ENCODE assay signal across 10 mouse cellular contexts in the genomic region with DNA sequence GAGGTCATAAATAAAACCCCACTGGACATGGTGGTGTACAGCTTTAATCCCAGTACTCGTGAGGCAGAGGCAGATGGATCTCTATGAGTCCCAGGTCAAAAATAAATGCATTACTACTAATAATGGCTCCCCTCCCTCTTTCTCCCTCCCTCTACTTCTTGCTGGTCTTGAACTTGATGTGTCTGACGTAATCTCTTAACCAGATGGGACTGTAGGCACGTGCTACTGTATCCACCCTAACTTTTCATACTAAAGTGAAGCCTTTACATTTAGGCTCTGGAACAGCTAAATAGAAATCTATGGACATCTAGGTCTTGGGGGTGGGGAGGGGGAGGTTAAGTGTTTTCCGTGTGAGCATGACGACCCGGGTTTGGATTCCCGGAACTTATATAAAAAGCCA. TPM values are rescaled to one million over a fixed set of nuclear protein-coding genes. Genes with fewer than 3 reads are reported as not detected.
DNase-seq lines count a peak whose midpoint lies in the region; ATAC-seq lines count a peak whose summit lies in the region.
"Had no signal": no experiment of that assay in that cellular context is flagged by ENCODE, and none has a peak within 500 bp of the region (broad histone marks: within the 10 kb centered on the region; RNA-seq: fewer than 3 reads in every experiment).

No protein-coding gene starts in this region.

- peaks cover 30% of the 10 kb centered on the region for H3K4me1 ChIP-seq in heart, embryonic 16.5 days (ENCODE audit: control insufficient read depth, insufficient read depth, low read length)
- no peaks in the 10 kb centered on the region for H3K4me1 ChIP-seq in embryonic facial prominence, embryonic 11.5 days (ENCODE audit: control insufficient read depth, insufficient read depth, low read length)
- H3K4me1 ChIP-seq in hindbrain, embryonic 16.5 days (ENCODE audit: control insufficient read depth, insufficient read depth, low read depth, low read length): peaks cover 13% of the 10 kb centered on the region; the same call in 1 of the 2 replicates
- H3K4me1 ChIP-seq in midbrain, embryonic 12.5 days: peaks cover 44% of the 10 kb centered on the region

- peak overlapping the region; percentile 61 for H3K4me2 ChIP-seq in heart, embryonic 16.5 days (ENCODE audit: low read depth, low read length)
- peak overlapping the region; percentile 35 for H3K4me2 ChIP-seq in embryonic facial prominence, embryonic 11.5 days (ENCODE audit: low read depth, low read length)
- H3K4me2 ChIP-seq in hindbrain, embryonic 16.5 days (ENCODE audit: low read length): peak overlapping the region; percentile 9
- peak overlapping the region; percentile 89 for H3K4me2 ChIP-seq in midbrain, embryonic 12.5 days (replicated peaks)

- peak overlapping the region; percentile 73 for H3K9ac ChIP-seq in heart, embryonic 16.5 days (ENCODE audit: low read length)
- no peak overlapping the region for H3K9ac ChIP-seq in embryonic facial prominence, embryonic 11.5 days (replicated peaks; ENCODE audit: low read length)
- no peak overlapping the region for H3K9ac ChIP-seq in hindbrain, embryonic 16.5 days (ENCODE audit: low read depth, low read length)
- peak overlapping the region; percentile 64 for H3K9ac ChIP-seq in midbrain, embryonic 12.5 days (replicated peaks)

- intact Hi-C loops in heart, postnatal 36 days (cut with DNase I): no loop called here

- H3K27ac ChIP-seq in heart, embryonic 16.5 days (ENCODE audit: low read length): peak overlapping the region; percentile 59; the same call in 1 of the 2 replicates
- H3K27ac ChIP-seq in embryonic facial prominence, embryonic 11.5 days (replicated peaks; ENCODE audit: low read depth, low read length): no peak overlapping the region
- H3K27ac ChIP-seq in hindbrain, embryonic 16.5 days (ENCODE audit: low read depth, low read length): no peak overlapping the region
- H3K27ac ChIP-seq in midbrain, embryonic 12.5 days (replicated peaks): no peak overlapping the region
- H3K27ac ChIP-seq: gastrocnemius, adult 2 months had no signal

- peak overlapping the region; percentile 56 for H3K4me3 ChIP-seq in heart, embryonic 16.5 days (ENCODE audit: low read length)
- peak overlapping the region; percentile 27 for H3K4me3 ChIP-seq in embryonic facial prominence, embryonic 11.5 days (ENCODE audit: low read depth, low read length)
- 0 out of 2 replicates have a peak overlapping the region, but pooled peaks have one; percentile 4 for H3K4me3 ChIP-seq in hindbrain, embryonic 16.5 days (ENCODE audit: low read length)
- peak overlapping the region; percentile 58 for H3K4me3 ChIP-seq in midbrain, embryonic 12.5 days
- H3K4me3 ChIP-seq: gastrocnemius, adult 2 months had no signal

- no peaks in the 10 kb centered on the region for H3K9me3 ChIP-seq in heart, embryonic 16.5 days (replicated peaks; ENCODE audit: control insufficient read depth, low read length)
- H3K9me3 ChIP-seq in embryonic facial prominence, embryonic 11.5 days (replicated peaks; ENCODE audit: control insufficient read depth, low read length): no peaks in the 10 kb centered on the region
- H3K9me3 ChIP-seq in hindbrain, embryonic 16.5 days (ENCODE audit: control insufficient read depth, low read length): no peaks in the 10 kb centered on the region
- no peaks in the 10 kb centered on the region for H3K9me3 ChIP-seq in midbrain, embryonic 12.5 days

- WGBS in heart, embryonic 16.5 days: 77% methylated on average over 7 of the region's 7 CpGs
- WGBS in embryonic facial prominence, embryonic 11.5 days: 88% methylated on average over 7 of the region's 7 CpGs
- 78% methylated on average over 7 of the region's 7 CpGs for WGBS in hindbrain, embryonic 16.5 days
- 85% methylated on average over 7 of the region's 7 CpGs for WGBS in midbrain, embryonic 12.5 days

- no peak for DNase-seq in heart, postnatal 36 days
- DNase-seq in embryonic facial prominence, embryonic 11.5 days (ENCODE audit: low spot score): no peak
- no peak for DNase-seq in yolk sac, embryonic 10.5 days (ENCODE audit: low spot score)
- no peak for DNase-seq in frontal cortex, adult 2 months (ENCODE audit: extremely low spot score in 1 of 2, low spot score in 1 of 2)
- no peak for DNase-seq in layer of hippocampus, postnatal 14 days (ENCODE audit: low spot score in 2 of 2)
- DNase-seq: gastrocnemius, adult 2 months; lung, postnatal 10 days had no signal

- no peaks in the 10 kb centered on the region for H3K27me3 ChIP-seq in heart, embryonic 16.5 days (ENCODE audit: control insufficient read depth, insufficient read depth, low read length)
- H3K27me3 ChIP-seq in embryonic facial prominence, embryonic 11.5 days (ENCODE audit: control insufficient read depth, insufficient read depth, low read length): no peaks in the 10 kb centered on the region
- no peaks in the 10 kb centered on the region for H3K27me3 ChIP-seq in hindbrain, embryonic 16.5 days (replicated peaks; ENCODE audit: control insufficient read depth, insufficient read depth, low read length)
- H3K27me3 ChIP-seq in midbrain, embryonic 12.5 days: no peaks in the 10 kb centered on the region

- ATAC-seq in heart, embryonic 16.5 days (replicated peaks; ENCODE audit: extremely low read depth, insufficient read depth, low FRiP score): no peak
- no peak for ATAC-seq in embryonic facial prominence, embryonic 11.5 days (replicated peaks; ENCODE audit: insufficient number of reproducible peaks, low FRiP score, low TSS enrichment, low read depth)
- no peak for ATAC-seq in hindbrain, embryonic 16.5 days
- no peak for ATAC-seq in midbrain, embryonic 12.5 days (ENCODE audit: low FRiP score, low read depth)

- no peaks in the 10 kb centered on the region for H3K36me3 ChIP-seq in heart, embryonic 16.5 days (ENCODE audit: control insufficient read depth, insufficient read depth)
- no peaks in the 10 kb centered on the region for H3K36me3 ChIP-seq in embryonic facial prominence, embryonic 11.5 days (replicated peaks; ENCODE audit: control insufficient read depth, insufficient read depth, low read depth, low read length)
- no peaks in the 10 kb centered on the region for H3K36me3 ChIP-seq in hindbrain, embryonic 16.5 days (ENCODE audit: control insufficient read depth, insufficient read depth, low read length)
- H3K36me3 ChIP-seq in midbrain, embryonic 12.5 days: no peaks in the 10 kb centered on the region

RNA-seq across cellular contexts. Expression of a gene that starts 10.2 kb away (rescaled TPM):
- polyA plus RNA-seq in heart, embryonic 16.5 days (2015; fragmentation: Nextera tagmentation; extraction: Ambion mirVana): 14.7 TPM in 2 replicates
- 10 to 100 TPM; 50.9 to 53.6 TPM for total RNA-seq in heart, postnatal 36 days (2021)
- 18.7 and 21.2 TPM in 2 replicates for polyA plus RNA-seq in embryonic facial prominence, embryonic 11.5 days (2014; fragmentation: Nextera tagmentation; extraction: Ambion mirVana)
- polyA plus RNA-seq in hindbrain, embryonic 16.5 days (2015; fragmentation: Nextera tagmentation; extraction: Ambion mirVana): 12.6 and 15.1 TPM in 2 replicates
- polyA plus RNA-seq in midbrain, embryonic 12.5 days (2016; fragmentation: Nextera tagmentation; extraction: Ambion mirVana): 28.3 and 30.0 TPM in 2 replicates
- 28.7 and 30.1 TPM in 2 replicates for polyA plus RNA-seq in frontal cortex, adult 2 months (2012; rRNA removed)
- 10 to 100 TPM; 55.5 to 57.1 TPM for total RNA-seq in layer of hippocampus, postnatal 14 days (2021)

RNA-seq across cellular contexts. Expression of a gene that starts 32.0 kb away (rescaled TPM):
- 9.1 and 10.6 TPM in 2 replicates for polyA plus RNA-seq in heart, embryonic 16.5 days (2015; fragmentation: Nextera tagmentation; extraction: Ambion mirVana)
- 1 to 10 TPM; 4.4 to 5.2 TPM for total RNA-seq in heart, postnatal 36 days (2021)
- 13.2 and 19.2 TPM in 2 replicates for polyA plus RNA-seq in embryonic facial prominence, embryonic 11.5 days (2014; fragmentation: Nextera tagmentation; extraction: Ambion mirVana)
- polyA plus RNA-seq in hindbrain, embryonic 16.5 days (2015; fragmentation: Nextera tagmentation; extraction: Ambion mirVana): 36.1 and 41.3 TPM in 2 replicates
- 42.4 and 42.7 TPM in 2 replicates for polyA plus RNA-seq in midbrain, embryonic 12.5 days (2016; fragmentation: Nextera tagmentation; extraction: Ambion mirVana)
- 27.8 and 28.2 TPM in 2 replicates for polyA plus RNA-seq in frontal cortex, adult 2 months (2012; rRNA removed)
- 10 to 100 TPM; 24.1 to 24.7 TPM for total RNA-seq in layer of hippocampus, postnatal 14 days (2021)

RNA-seq across cellular contexts. Expression of a gene that starts 51.1 kb away (rescaled TPM):
- 8.9 and 9.9 TPM in 2 replicates for polyA plus RNA-seq in heart, embryonic 16.5 days (2015; fragmentation: Nextera tagmentation; extraction: Ambion mirVana)
- 10 to 100 TPM in 1 of 2 experiments, 1 to 10 TPM in 1; 5.1 to 15.6 TPM for total RNA-seq in heart, postnatal 36 days (2021)
- polyA plus RNA-seq in embryonic facial prominence, embryonic 11.5 days (2014; fragmentation: Nextera tagmentation; extraction: Ambion mirVana): 3.6 and 4.1 TPM in 2 replicates
- 4.4 and 5.7 TPM in 2 replicates for polyA plus RNA-seq in hindbrain, embryonic 16.5 days (2015; fragmentation: Nextera tagmentation; extraction: Ambion mirVana)
- 3.6 and 3.9 TPM in 2 replicates for polyA plus RNA-seq in midbrain, embryonic 12.5 days (2016; fragmentation: Nextera tagmentation; extraction: Ambion mirVana)
- polyA plus RNA-seq in frontal cortex, adult 2 months (2012; rRNA removed): 11.7 and 14.8 TPM in 2 replicates
- total RNA-seq in layer of hippocampus, postnatal 14 days (2021): 1 to 10 TPM; 3.5 to 4.4 TPM

Comparison
In these comparisons a context has a peak if more than half of its experiments do, and no peak if none do; other contexts are left out.
1. H3K4me2 ChIP-seq: peak in every context shown above with its lines; median percentile 89 in midbrain, embryonic 12.5 days; 61 in heart, embryonic 16.5 days; 35 in embryonic facial prominence, embryonic 11.5 days; 9 in hindbrain, embryonic 16.5 days.
2. H3K4me3 ChIP-seq: peak in every context shown above with its lines; median percentile 58 in midbrain, embryonic 12.5 days; 56 in heart, embryonic 16.5 days; 27 in embryonic facial prominence, embryonic 11.5 days; 4 in hindbrain, embryonic 16.5 days.
3. H3K9ac ChIP-seq: peak in heart, embryonic 16.5 days (single experiment) and midbrain, embryonic 12.5 days (single experiment); none in embryonic facial prominence, embryonic 11.5 days (single experiment) and hindbrain, embryonic 16.5 days (single experiment).